Mouse (Mus musculus) C2C12 (cell line): Measurements from ENCODE around the gene Ccdc57. TPM values are rescaled to one million over a fixed set of nuclear protein-coding genes. Genes with fewer than 3 reads are reported as not detected.

Experiments used
- H3K27me3 ChIP-seq: one replicate; pipeline ENCODE4 v1.6.1; 2011; ENCODE audit not compliant: control insufficient read depth, insufficient read depth, insufficient read length
- H3K36me3 ChIP-seq: one replicate; pipeline ENCODE4 v1.6.1; 2011; ENCODE audit not compliant: control insufficient read depth, insufficient read depth
- H3K4me3 ChIP-seq: one replicate; pipeline ENCODE4 v1.5.1; 2011; ENCODE audit warnings: mild to moderate bottlenecking, control low read depth; ENCODE audit not compliant: poor library complexity, insufficient read depth, severe bottlenecking
- H3K79me2 ChIP-seq: one replicate; pipeline ENCODE4 v1.6.1; 2011; ENCODE audit not compliant: control insufficient read depth, insufficient read depth
- H3K79me3 ChIP-seq: one replicate; pipeline ENCODE4 v1.6.1; 2011; ENCODE audit warnings: low read depth, control low read depth
- H3ac ChIP-seq: one replicate; pipeline ENCODE3; 2011; ENCODE audit warnings: low read depth; ENCODE audit not compliant: control insufficient read depth, insufficient read length
- CEBPB ChIP-seq: IDR thresholded peaks from one replicate; pipeline ENCODE4 v1.6.1; 2011; ENCODE audit warnings: low read depth, mild to moderate bottlenecking, control low read depth, moderate library complexity
- CTCF ChIP-seq: IDR thresholded peaks from one replicate; pipeline ENCODE4 v1.5.1; 2011; ENCODE audit not compliant: control insufficient read depth, insufficient read depth, insufficient read length
- FOSL1 ChIP-seq: IDR thresholded peaks from one replicate; pipeline ENCODE4 v1.8.0; 2011; ENCODE audit warnings: mild to moderate bottlenecking, low read length; ENCODE audit not compliant: poor library complexity, insufficient read depth, severe bottlenecking
- MAX ChIP-seq: IDR thresholded peaks from one replicate; pipeline ENCODE4 v1.6.1; 2011; ENCODE audit warnings: mild to moderate bottlenecking, control low read depth
- MYOD1 ChIP-seq: IDR thresholded peaks from one replicate; pipeline ENCODE4 v1.6.1; 2011; ENCODE audit warnings: low read depth; ENCODE audit not compliant: control insufficient read depth, insufficient read length
- MYOG ChIP-seq: IDR thresholded peaks from one replicate; pipeline ENCODE4 v1.6.1; 2011; ENCODE audit not compliant: control insufficient read depth, insufficient read length; ENCODE audit errors: extremely low read depth
- USF1 ChIP-seq: IDR thresholded peaks from one replicate; pipeline ENCODE4 v1.6.1; 2011; ENCODE audit warnings: low read depth, mild to moderate bottlenecking, control low read depth, moderate library complexity
- polyA plus RNA-seq: library from polyadenylated mRNA; unstranded; fragments of >200 nt; fragmentation: generic; extraction: Trizol; gene quantifications from one replicate; pipeline ENCODE4 v1.2.1, GENCODE M21; 2012; ENCODE audit warnings: missing spikeins

The Ccdc57 gene
- polyA plus RNA-seq, 1 experiment: 1.1 TPM

DNA sequence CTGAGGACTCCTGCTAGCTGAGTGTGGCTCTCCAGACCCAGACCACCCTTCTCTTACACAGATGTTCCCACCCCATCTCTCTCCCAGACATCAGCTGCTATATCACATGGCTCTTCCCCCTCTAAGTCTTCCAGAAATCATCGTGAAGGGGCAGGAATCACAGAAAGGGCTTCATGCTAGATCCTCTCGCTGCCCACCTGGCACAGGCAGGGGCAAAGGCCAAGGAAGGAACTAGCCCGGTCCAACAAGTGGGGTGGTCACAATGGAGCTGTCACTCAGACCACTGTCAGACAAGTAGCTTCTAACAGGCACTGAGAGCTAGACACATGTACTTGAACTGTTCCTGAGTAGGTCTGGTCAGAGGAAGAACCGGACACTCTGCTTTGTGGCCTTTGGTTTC lies 104.3 kb downstream of the Ccdc57 start:
- Histone ChIP-seq H3ac (no peak overlapping the region), H3K79me2 (peaks cover 5% of the 10 kb centered on the region), H3K27me3 (no peaks in the 10 kb centered on the region), H3K36me3 (no peaks in the 10 kb centered on the region), H3K4me3 (no peak overlapping the region), H3K79me3 (peaks cover under 1% of the 10 kb centered on the region)
- TF ChIP-seq MYOG (no peak), USF1 (no peak)

DNA sequence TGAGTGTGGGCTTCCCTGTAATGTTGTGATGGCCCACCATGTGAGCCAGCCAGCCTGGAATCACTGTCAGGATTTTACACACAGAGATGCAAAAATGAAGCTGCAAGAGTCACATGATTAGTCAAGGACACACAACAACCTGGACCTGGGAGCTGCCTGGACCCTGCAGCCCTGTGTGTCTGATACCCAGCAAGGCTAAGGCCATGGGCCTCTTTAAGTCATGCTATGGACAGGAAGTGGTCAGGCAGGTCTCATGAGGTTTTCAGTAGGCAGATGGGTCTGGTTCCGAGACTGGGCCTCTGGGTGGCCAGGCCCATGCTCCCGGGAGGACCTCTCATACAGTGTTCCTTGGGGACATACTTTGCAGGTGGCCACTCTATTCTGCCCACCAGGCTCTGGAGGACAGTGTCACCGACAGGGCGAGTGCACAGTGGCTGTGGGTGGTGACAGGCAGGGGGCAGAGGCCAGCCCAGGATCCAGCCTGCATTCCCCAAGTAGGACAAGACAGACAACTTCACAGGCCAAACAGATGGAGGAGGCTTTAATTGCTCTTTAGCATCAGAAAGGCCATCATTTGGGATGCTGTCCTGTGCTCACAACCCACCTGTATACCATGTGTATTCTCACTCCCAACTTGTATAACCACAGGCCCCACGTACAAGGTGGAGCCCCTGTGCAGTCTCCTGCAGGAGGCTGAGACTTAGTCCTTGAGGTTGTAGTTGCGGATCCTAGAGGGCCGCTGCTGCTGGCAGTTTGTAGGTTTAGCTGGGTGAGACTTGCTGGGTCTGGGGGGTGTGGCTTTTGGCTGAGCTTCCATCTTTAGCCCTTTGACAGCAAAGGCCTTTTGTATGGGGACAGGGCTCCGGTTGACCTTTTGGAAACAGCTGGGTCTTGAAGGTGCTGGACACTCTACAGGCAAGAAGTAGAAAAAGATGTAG lies 106.4 kb downstream of the Ccdc57 start:
- Histone ChIP-seq H3ac (no peak overlapping the region), H3K79me3 (peaks cover 22% of the 10 kb centered on the region), H3K79me2 (peaks cover 26% of the 10 kb centered on the region), H3K36me3 (peaks cover 17% of the 10 kb centered on the region), H3K27me3 (no peaks in the 10 kb centered on the region), H3K4me3 (no peak overlapping the region)
- no peak for TF ChIP-seq FOSL1
- TF ChIP-seq MYOD1: no peak
- TF ChIP-seq MAX: no peak
- TF ChIP-seq MYOG: no peak
- no peak for TF ChIP-seq CEBPB
- TF ChIP-seq CTCF: no peak
- TF ChIP-seq USF1: no peak

DNA sequence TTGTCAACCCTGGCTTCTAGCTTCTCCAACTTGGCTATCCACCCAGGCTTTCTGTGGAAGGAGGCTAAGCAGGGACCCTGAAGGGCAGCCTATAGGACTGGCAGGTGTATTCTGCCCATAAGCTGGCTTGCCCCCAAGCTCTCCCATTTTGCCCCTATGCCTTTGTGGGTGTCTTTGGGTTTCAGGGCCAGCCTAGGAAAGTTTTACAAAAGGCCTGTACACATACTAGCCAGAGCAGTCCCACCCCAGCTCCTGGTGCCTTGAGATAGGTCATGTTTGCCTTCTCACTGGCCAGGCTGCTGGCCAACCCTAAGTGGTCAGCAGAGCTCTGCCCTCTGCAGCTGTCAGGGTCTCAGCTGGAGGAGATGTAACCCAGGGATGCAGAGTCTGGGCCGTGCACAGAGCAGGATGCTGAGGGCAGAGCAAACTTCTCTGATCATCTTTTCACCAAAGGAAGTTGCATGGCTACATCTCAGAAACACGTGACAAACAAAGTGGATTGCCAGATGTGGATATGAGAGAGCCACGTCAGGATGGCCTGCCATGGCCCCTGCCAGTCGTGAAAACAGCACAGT lies 107.3 kb downstream of the Ccdc57 start:
- Histone ChIP-seq H3K79me2 (peaks cover 35% of the 10 kb centered on the region), H3K27me3 (no peaks in the 10 kb centered on the region), H3K79me3 (peaks cover 31% of the 10 kb centered on the region), H3K4me3 (peak overlapping the region; percentile 96), H3K36me3 (peaks cover 26% of the 10 kb centered on the region), H3ac (no peak overlapping the region)
- TF ChIP-seq CTCF: no peak
- no peak for TF ChIP-seq MYOG
- no peak for TF ChIP-seq MAX
- TF ChIP-seq USF1: no peak
- no peak for TF ChIP-seq FOSL1
- TF ChIP-seq MYOD1: no peak
- TF ChIP-seq CEBPB: no peak

DNA sequence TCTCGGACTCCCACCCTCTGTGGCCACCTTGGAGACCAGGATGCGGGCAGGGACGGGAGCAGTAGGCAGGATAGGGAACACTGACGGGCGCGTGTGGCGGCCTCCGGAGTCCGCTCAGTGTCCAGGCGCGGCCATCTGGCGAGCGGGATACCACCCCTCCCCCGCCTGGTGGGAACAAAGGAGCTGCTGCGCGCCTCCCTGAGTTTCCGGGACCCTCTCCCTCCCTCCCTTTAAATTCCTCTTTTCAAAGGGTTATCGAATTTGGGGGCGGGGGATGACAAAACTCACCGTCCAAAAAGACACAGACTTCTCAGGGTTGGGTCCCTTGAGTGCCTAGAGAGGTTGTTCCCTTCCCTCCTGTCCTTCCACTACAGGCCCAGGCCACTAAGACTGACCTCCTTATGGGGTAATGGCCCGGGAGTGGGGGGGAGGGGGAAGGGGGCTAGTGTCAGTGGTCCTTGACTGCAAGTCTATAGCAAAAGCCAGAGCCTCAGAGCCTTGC lies 107.8 kb downstream of the Ccdc57 start:
- TF ChIP-seq FOSL1 (no peak), MYOG (no peak), USF1 (no peak), CEBPB (no peak), MAX (no peak), CTCF (no peak), MYOD1 (no peak)
- peaks cover 37% of the 10 kb centered on the region for H3K79me3 ChIP-seq
- peak overlapping the region; percentile 96 for H3K4me3 ChIP-seq
- peak overlapping the region; percentile 78 for H3ac ChIP-seq
- peaks cover 31% of the 10 kb centered on the region for H3K36me3 ChIP-seq
- no peaks in the 10 kb centered on the region for H3K27me3 ChIP-seq
- peaks cover 41% of the 10 kb centered on the region for H3K79me2 ChIP-seq

DNA sequence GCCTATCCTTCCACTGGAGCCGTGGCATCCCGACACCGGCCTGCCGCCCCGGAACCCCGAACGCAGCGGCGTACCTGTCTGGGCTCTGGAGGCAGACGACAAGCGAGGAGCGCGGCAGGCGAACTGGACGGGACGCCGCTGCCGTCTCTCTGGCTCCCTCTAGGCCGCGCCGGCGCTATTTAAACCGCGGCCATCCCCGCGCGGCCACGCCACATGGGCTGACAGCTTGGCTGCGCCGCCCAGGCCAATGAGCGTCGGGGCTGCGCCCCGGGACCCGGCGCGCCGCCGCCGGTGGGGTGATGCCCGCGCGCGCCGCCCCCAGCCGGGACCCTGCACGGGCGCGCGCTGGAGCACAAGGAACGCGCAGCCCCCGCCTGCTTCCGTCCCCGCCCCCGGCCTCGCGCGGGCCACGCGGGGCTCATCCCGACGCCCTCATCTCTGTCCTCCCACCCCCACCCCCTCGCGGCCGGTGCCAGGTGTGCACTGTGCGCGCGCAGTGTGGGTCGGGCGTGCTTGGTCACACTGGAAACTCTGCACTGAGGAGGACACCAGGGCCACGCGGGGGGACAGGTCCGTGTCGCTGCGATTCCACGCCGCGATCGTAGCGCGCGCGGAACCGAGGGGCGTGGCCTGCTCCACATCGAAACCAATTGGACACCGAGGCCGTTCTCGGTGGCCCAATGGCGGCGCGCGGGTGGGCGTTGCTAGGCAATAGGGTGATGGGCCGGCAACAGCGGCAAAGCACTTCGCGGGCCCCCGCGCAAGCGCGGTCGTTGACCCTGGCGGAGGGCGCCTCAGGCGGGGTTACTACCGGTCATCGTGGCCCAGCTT lies 108.5 kb downstream of the Ccdc57 start, which contains the start of gene Fasn:
Gene Fasn, minus strand, starts transcription at position 592 of the 831 bp plus-strand sequence.
- TF ChIP-seq CTCF: peak; percentile 91
- TF ChIP-seq MYOD1: no peak
- Histone ChIP-seq H3ac (peak within 1 kb of the TSS; percentile 90), H3K36me3 (peaks cover 38% of the 10 kb centered on the region), H3K79me2 (peaks cover 47% of the 10 kb centered on the region), H3K4me3 (peak within 1 kb of the TSS; percentile 96), H3K27me3 (no peaks in the 10 kb centered on the region), H3K79me3 (peaks cover 43% of the 10 kb centered on the region)
